Mouse (Mus musculus): Measurements from ENCODE around the gene 4930430F08Rik. TPM values are rescaled to one million over a fixed set of nuclear protein-coding genes. Genes with fewer than 3 reads are reported as not detected.

The 4930430F08Rik gene
- polyA plus RNA-seq, 2 experiments: 11.3 to 15.3 TPM

DNA sequence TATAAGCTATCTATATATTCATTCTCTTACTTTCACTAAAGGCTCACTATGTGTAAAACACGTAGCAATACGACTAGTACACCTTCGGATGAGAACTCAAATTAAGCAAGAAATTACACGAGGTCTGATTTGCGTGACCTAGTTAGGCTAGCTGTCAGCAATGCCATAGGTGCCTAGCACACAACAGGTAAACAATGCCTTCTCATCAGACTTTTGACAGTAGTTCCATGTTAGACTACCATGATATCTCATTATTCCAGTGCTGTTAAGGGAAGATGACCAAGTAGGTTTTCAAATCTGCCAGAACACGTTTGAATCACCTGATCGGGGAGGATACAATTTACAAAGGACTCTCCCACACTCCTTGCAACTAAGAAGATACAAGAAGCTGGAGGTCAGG lies 1.7 kb downstream of the 4930430F08Rik start:
- peak overlapping the region; percentile 68 for H3K4me2 ChIP-seq (replicated peaks; ENCODE audit: low read depth, low read length, severe bottlenecking)
- DNase-seq (ENCODE audit: low spot score): no peak
- peak overlapping the region; percentile 69 for H3K4me3 ChIP-seq (replicated peaks; ENCODE audit: low read length)
- 0 out of 2 replicates have a peak, but pooled peaks cover 2% of the 10 kb centered on the region for H3K4me1 ChIP-seq (ENCODE audit: control insufficient read depth, insufficient read depth, low read length)
- no peaks in the 10 kb centered on the region for H3K9me3 ChIP-seq (ENCODE audit: control insufficient read depth, low read length)
- 0 out of 2 replicates have a peak overlapping the region, but pooled peaks have one; percentile 59 for H3K27ac ChIP-seq (replicated peaks; ENCODE audit: low read depth, low read length)
- H3K27me3 ChIP-seq (ENCODE audit: control insufficient read depth, insufficient read depth, low read length): no peaks in the 10 kb centered on the region
- no peaks in the 10 kb centered on the region for H3K36me3 ChIP-seq (ENCODE audit: control insufficient read depth, insufficient read depth, low read length)
- peak overlapping the region; percentile 70 for H3K9ac ChIP-seq (ENCODE audit: low read depth, low read length, severe bottlenecking)
- 0 out of 2 replicates have a peak, but pooled peaks have one; percentile 2 for ATAC-seq (ENCODE audit: low FRiP score, low read depth)
- TF ChIP-seq POLR2A (IDR thresholded peaks at IDR 0.05; ENCODE audit: borderline replicate concordance, extremely low read depth, insufficient read depth, insufficient read length): no peak
- 41% methylated on average over 7 of the region's 7 CpGs for WGBS

DNA sequence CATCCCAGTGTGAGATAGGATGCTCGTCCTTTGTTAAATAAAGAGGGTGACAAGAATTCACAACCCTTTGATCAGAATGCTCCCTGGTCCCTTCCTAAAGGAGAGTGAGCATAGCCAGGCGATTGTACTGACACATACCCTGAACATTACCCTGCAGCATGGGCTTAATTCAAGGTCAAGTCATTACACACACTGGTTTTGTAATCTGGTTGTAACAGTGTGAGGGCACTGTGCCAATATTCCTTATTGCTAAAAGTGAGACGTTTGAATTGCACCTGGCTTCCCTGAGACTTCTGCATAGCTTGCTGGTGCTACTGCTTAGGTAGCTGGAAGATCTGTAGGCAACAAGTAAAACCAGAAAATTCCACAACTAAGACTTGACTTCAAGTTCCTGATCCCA lies 6.0 kb downstream of the 4930430F08Rik start:
- Histone ChIP-seq H3K4me1 (ENCODE audit: control insufficient read depth, insufficient read depth, low read length) (0 out of 2 replicates have a peak, but pooled peaks cover 2% of the 10 kb centered on the region), H3K4me2 (replicated peaks; ENCODE audit: low read depth, low read length, severe bottlenecking) (no peak overlapping the region), H3K9me3 (ENCODE audit: control insufficient read depth, low read length) (no peaks in the 10 kb centered on the region), H3K36me3 (ENCODE audit: control insufficient read depth, insufficient read depth, low read length) (no peaks in the 10 kb centered on the region), H3K27ac (replicated peaks; ENCODE audit: low read depth, low read length) (no peak overlapping the region), H3K9ac (ENCODE audit: low read depth, low read length, severe bottlenecking) (no peak overlapping the region), H3K27me3 (ENCODE audit: control insufficient read depth, insufficient read depth, low read length) (no peaks in the 10 kb centered on the region), H3K4me3 (replicated peaks; ENCODE audit: low read length) (no peak overlapping the region)
- ATAC-seq (ENCODE audit: low FRiP score, low read depth): no peak
- DNase-seq (ENCODE audit: low spot score): no peak
- WGBS: 74% methylated on average over 3 of the region's 3 CpGs
- no peak for TF ChIP-seq POLR2A (IDR thresholded peaks at IDR 0.05; ENCODE audit: borderline replicate concordance, extremely low read depth, insufficient read depth, insufficient read length)

DNA sequence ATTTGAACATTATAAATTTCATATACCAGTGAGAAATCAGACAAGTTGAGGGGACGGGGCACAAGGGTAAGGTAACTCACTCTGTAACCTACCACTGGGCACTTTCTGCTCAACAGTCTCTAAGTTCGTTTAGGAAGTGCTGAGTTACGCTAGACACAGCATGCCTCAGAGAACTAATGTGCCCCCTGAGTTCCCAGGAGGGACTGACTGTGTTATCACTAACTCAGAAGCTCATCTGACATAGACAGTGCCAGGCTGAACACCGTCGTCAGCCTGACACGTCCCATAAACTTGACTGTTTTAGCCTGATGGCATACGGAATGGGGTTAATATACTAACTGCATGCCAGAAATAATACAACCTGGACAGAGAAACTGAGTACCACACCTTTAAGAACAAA lies 14.9 kb downstream of the 4930430F08Rik start:
- no peak for DNase-seq (ENCODE audit: low spot score)
- Histone ChIP-seq H3K27me3 (ENCODE audit: control insufficient read depth, insufficient read depth, low read length) (no peaks in the 10 kb centered on the region), H3K9ac (ENCODE audit: low read depth, low read length, severe bottlenecking) (no peak overlapping the region), H3K27ac (replicated peaks; ENCODE audit: low read depth, low read length) (no peak overlapping the region), H3K36me3 (ENCODE audit: control insufficient read depth, insufficient read depth, low read length) (peaks cover 25% of the 10 kb centered on the region), H3K4me3 (replicated peaks; ENCODE audit: low read length) (no peak overlapping the region), H3K9me3 (ENCODE audit: control insufficient read depth, low read length) (no peaks in the 10 kb centered on the region), H3K4me2 (replicated peaks; ENCODE audit: low read depth, low read length, severe bottlenecking) (no peak overlapping the region), H3K4me1 (ENCODE audit: control insufficient read depth, insufficient read depth, low read length) (no peaks in the 10 kb centered on the region)
- no peak for ATAC-seq (ENCODE audit: low FRiP score, low read depth)
- no peak for TF ChIP-seq POLR2A (IDR thresholded peaks at IDR 0.05; ENCODE audit: borderline replicate concordance, extremely low read depth, insufficient read depth, insufficient read length)
- WGBS: 90% methylated on average over 7 of the region's 7 CpGs

DNA sequence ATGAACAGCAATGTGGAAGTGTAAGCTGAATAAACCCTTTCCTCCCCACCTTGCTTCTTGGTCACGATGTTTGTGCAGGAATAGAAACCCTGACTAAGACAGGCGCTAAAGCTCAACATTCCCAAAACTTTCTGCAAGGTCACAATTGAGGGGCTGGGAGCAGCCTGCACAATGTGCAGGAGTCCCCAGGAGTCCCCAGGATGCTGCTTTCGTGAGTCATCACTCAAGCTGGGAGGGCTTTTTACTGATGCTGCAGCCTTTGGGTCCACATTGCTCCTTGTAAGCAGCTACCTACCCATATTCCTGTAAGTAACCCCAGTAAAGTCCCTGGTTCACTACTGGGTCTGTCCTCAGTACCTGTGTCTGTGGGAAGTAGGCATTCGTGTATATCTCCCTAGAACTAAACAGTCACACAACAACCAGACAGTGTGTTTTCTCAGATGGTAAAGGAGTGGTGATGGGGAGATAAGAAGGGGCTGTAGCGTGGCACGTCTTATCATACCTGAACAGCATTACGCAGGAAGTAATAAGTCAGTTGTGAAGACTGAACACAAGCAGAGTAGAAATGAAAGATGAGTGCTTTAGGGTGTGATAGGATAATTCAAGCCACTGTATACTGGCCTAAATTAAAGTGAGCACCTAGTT lies 15.6 kb downstream of the 4930430F08Rik start:
- no peak for TF ChIP-seq POLR2A (IDR thresholded peaks at IDR 0.05; ENCODE audit: borderline replicate concordance, extremely low read depth, insufficient read depth, insufficient read length)
- 94% methylated on average over 7 of the region's 7 CpGs for WGBS

DNA sequence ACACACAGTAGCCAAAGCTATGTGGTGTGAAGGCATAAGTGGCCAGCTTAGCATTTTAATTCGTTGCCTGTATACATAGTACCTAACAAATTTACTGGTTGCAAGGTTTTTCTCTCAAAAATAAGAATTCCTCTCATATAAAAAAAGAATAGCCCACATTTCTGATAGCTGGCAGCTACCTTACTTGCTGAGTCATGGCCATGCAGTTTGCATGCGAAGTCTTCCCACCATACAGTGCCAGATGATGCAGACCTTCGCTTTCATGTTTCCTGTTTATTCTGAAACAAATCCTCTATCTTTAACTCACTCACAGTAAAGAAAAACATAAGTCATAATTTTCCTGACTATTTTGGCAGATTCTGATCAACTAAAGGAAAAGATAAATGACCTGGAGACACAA lies 18.5 kb downstream of the 4930430F08Rik start:
- no peak overlapping the region for H3K27ac ChIP-seq (replicated peaks; ENCODE audit: low read depth, low read length)
- no peaks in the 10 kb centered on the region for H3K27me3 ChIP-seq (ENCODE audit: control insufficient read depth, insufficient read depth, low read length)
- H3K4me3 ChIP-seq (replicated peaks; ENCODE audit: low read length): no peak overlapping the region
- no peak for ATAC-seq (ENCODE audit: low FRiP score, low read depth)
- no peaks in the 10 kb centered on the region for H3K9me3 ChIP-seq (ENCODE audit: control insufficient read depth, low read length)
- DNase-seq (ENCODE audit: low spot score): no peak
- peaks cover 23% of the 10 kb centered on the region for H3K36me3 ChIP-seq (ENCODE audit: control insufficient read depth, insufficient read depth, low read length)
- H3K9ac ChIP-seq (ENCODE audit: low read depth, low read length, severe bottlenecking): no peak overlapping the region
- no peaks in the 10 kb centered on the region for H3K4me1 ChIP-seq (ENCODE audit: control insufficient read depth, insufficient read depth, low read length)
- no peak overlapping the region for H3K4me2 ChIP-seq (replicated peaks; ENCODE audit: low read depth, low read length, severe bottlenecking)
- WGBS: 90% methylated on average over 3 of the region's 3 CpGs
- no peak for TF ChIP-seq POLR2A (IDR thresholded peaks at IDR 0.05; ENCODE audit: borderline replicate concordance, extremely low read depth, insufficient read depth, insufficient read length)

More for the DNA sequence above, 15.6 kb downstream of the 4930430F08Rik start:
- Histone ChIP-seq H3K4me2 (replicated peaks; ENCODE audit: low read depth, low read length, severe bottlenecking) (no peak overlapping the region), H3K27ac (replicated peaks; ENCODE audit: low read depth, low read length) (no peak overlapping the region), H3K36me3 (ENCODE audit: control insufficient read depth, insufficient read depth, low read length) (peaks cover 25% of the 10 kb centered on the region), H3K27me3 (ENCODE audit: control insufficient read depth, insufficient read depth, low read length) (no peaks in the 10 kb centered on the region), H3K4me1 (ENCODE audit: control insufficient read depth, insufficient read depth, low read length) (no peaks in the 10 kb centered on the region), H3K9me3 (ENCODE audit: control insufficient read depth, low read length) (no peaks in the 10 kb centered on the region), H3K4me3 (replicated peaks; ENCODE audit: low read length) (no peak overlapping the region), H3K9ac (ENCODE audit: low read depth, low read length, severe bottlenecking) (no peak overlapping the region)
- ATAC-seq (ENCODE audit: low FRiP score, low read depth): no peak
- no peak for DNase-seq (ENCODE audit: low spot score)

Data from limb, embryonic 14.5 days (tissue).